Mouse (Mus musculus): ENCODE data around the gene Mpnd.

- TF ChIP-seq CTCF (IDR thresholded peaks at IDR 0.05; ENCODE audit: control insufficient read depth, insufficient read depth, insufficient read length) (peak; percentile 97), MAX (IDR thresholded peaks at IDR 0.05) (peak; percentile 90)
These were observed 30.8 kb downstream of the Mpnd start, which contains the start of gene Sh3gl1 for GRCm38 (mm10) chr17:56036176-56036900.

Measured in C2C12 (cell line).